Mouse (Mus musculus) liver, postnatal 0 days (tissue): Measurements from ENCODE around the gene Thsd7b.

ENCODE experiments used
- CTCF ChIP-seq: sonication (generic); IDR thresholded peaks from 2 replicates; pipeline ENCODE4 v1.5.1; 2016; ENCODE audit warnings: antibody characterized with exemption, low read depth
- EP300 ChIP-seq: IDR thresholded peaks from 2 replicates; pipeline ENCODE4 v1.6.1; 2016; ENCODE audit warnings: antibody characterized with exemption, low read depth, mild to moderate bottlenecking

DNA sequence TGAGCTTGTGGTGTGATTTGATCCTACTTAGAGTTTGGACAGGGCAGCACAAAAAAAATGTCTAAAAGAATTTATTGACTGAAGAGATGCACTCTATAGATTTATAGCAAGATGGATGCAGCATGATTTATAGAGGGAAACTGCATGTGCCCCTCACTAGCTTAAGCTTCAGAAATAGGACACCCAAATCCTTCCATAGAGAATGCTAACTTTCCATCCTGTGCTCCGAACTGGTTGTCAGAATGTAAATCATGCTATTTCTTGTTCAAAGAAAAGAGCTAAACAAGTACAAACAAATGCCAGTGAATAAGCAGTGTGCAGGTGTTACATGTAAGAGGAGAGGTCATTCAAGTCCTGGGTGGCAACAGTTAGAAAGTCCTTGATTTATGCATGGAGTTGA lies 402.8 kb downstream of the Thsd7b start:
- TF ChIP-seq CTCF (no peak), EP300 (no peak)
